Mouse (Mus musculus): ENCODE measurements at regions not wholly inside any gene's neighbourhood (a gene's known extent, or its start where the extent isn't known, plus 50 kb on each side); places are given as distances from the start of the nearest gene placed in this dataset.

DNA sequence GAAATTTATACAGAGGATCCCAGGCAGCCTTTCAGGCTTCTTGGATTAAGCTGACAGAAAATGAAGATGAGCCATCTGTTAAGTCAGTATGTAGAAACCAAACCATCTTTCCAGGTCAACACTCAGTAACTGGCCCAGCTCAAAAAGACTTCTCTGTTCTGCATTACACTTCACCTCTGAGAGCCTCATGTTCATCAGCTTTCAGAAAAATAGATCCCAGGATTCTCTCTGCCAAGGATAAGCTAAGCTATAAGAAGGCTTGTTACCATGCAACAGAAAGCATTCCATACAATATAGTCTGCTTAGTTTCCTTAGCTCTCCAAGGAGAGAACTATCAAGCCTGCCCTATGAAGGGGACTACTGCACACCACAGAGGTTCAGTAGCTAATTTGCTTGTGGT is 170.1 kb upstream of the Zfp462 start:
- no peak overlapping the region for H3K4me3 ChIP-seq (ENCODE audit: control insufficient read depth in 1 of 2, insufficient read depth in 1 of 2, low read depth in 1 of 2, low read length in 2 of 2)
- H3K4me2 ChIP-seq (ENCODE audit: low read length) = no peak overlapping the region
- H3K27me3 ChIP-seq (ENCODE audit: control insufficient read depth, insufficient read depth, low read length) = no peaks in the 10 kb centered on the region
- H3K4me1 ChIP-seq (ENCODE audit: control insufficient read depth in 2 of 2, insufficient read depth in 2 of 2, low read length in 2 of 2) = no peaks in the 10 kb centered on the region
- H3K9me3 ChIP-seq (ENCODE audit: control insufficient read depth, low read length) = no peaks in the 10 kb centered on the region
- H3K36me3 ChIP-seq (ENCODE audit: control insufficient read depth, insufficient read depth, low read length) = no peaks in the 10 kb centered on the region
- no peak overlapping the region for H3K27ac ChIP-seq (replicated peaks in 1 of 2; ENCODE audit: control insufficient read depth in 1 of 2, insufficient read depth in 1 of 2, low read depth in 2 of 2, low read length in 2 of 2)
- ATAC-seq (ENCODE audit: insufficient number of reproducible peaks, insufficient read depth, low FRiP score, low read depth) = no peak
- H3K9ac ChIP-seq (ENCODE audit: low read length) = no peak overlapping the region

- 55% methylated on average over 4 of the region's 4 CpGs for WGBS
- H3K9me3 ChIP-seq (ENCODE audit: control insufficient read depth, low read length) = no peaks in the 10 kb centered on the region
- H3K4me3 ChIP-seq (ENCODE audit: control insufficient read depth in 1 of 2, insufficient read depth in 1 of 2, low read depth in 1 of 2, low read length in 2 of 2) = no peak overlapping the region
- H3K36me3 ChIP-seq (ENCODE audit: control insufficient read depth, insufficient read depth, low read length) = no peaks in the 10 kb centered on the region
- no peaks in the 10 kb centered on the region for H3K27me3 ChIP-seq (ENCODE audit: control insufficient read depth, insufficient read depth, low read length)
- no peaks in the 10 kb centered on the region for H3K4me1 ChIP-seq (ENCODE audit: control insufficient read depth in 2 of 2, insufficient read depth in 2 of 2, low read length in 2 of 2)
- no peak overlapping the region for H3K9ac ChIP-seq (ENCODE audit: low read length)
- H3K27ac ChIP-seq (replicated peaks in 1 of 2; ENCODE audit: control insufficient read depth in 1 of 2, insufficient read depth in 1 of 2, low read depth in 2 of 2, low read length in 2 of 2) = no peak overlapping the region
- ATAC-seq (ENCODE audit: insufficient number of reproducible peaks, insufficient read depth, low FRiP score, low read depth) = no peak
- H3K4me2 ChIP-seq (ENCODE audit: low read length) = no peak overlapping the region
These were observed 164.3 kb upstream of the Zfp462 start for GRCm38 (mm10) chr4:54780511-54780910.

DNA sequence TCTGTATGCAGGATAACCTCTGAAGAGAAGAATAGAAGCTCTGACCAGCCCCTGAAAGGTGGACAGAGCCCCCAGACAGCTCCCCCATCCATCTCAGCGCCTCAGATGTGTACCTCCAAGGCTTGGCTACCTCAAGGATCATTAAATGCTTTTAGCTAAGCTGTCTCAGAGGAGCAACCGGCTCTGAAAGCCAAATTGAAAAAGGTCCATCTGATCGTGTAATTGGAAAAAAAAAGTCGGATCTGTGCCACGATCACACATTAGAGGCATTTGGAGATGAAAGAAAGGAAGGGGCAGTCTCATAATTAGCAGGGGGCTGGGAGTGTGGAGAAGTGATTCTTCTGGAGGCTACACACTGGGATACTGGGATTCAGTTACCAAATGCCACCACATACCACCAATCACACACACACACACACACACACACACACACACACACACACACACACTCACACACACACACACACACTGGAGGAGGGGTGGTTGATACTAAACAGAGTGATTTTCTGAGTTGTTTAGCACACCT is 153.6 kb upstream of the Zfp462 start:
- ATAC-seq (ENCODE audit: insufficient number of reproducible peaks, insufficient read depth, low FRiP score, low read depth) = no peak
- 71% methylated on average over 5 of the region's 5 CpGs for WGBS
- Histone ChIP-seq H3K4me1 (ENCODE audit: control insufficient read depth in 2 of 2, insufficient read depth in 2 of 2, low read length in 2 of 2) (no peaks in the 10 kb centered on the region), H3K27me3 (ENCODE audit: control insufficient read depth, insufficient read depth, low read length) (no peaks in the 10 kb centered on the region), H3K9ac (ENCODE audit: low read length) (no peak overlapping the region), H3K4me3 (ENCODE audit: control insufficient read depth in 1 of 2, insufficient read depth in 1 of 2, low read depth in 1 of 2, low read length in 2 of 2) (no peak overlapping the region), H3K27ac (replicated peaks in 1 of 2; ENCODE audit: control insufficient read depth in 1 of 2, insufficient read depth in 1 of 2, low read depth in 2 of 2, low read length in 2 of 2) (no peak overlapping the region), H3K36me3 (ENCODE audit: control insufficient read depth, insufficient read depth, low read length) (no peaks in the 10 kb centered on the region), H3K9me3 (ENCODE audit: control insufficient read depth, low read length) (no peaks in the 10 kb centered on the region), H3K4me2 (ENCODE audit: low read length) (no peak overlapping the region)

DNA sequence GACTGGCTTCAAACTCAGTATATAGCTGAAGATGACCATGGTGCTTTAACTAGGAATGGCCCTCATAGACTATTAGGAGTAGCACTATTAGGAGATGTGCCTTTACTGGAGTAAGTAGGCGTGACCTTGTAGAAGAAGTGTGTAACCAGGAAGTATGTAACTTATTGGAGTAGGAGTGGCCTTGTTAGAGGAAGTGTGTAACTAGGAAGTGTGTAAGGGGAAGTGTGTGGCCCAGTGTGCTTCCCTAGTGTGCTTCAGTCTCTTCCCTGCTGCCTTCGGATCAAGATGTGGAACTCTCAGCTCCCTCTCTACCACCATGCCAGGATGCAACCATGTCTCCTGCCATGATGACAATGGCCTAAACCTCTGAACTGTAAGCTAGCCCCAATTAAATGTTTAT is 151.0 kb upstream of the Zfp462 start:
- no peak overlapping the region for H3K9ac ChIP-seq (ENCODE audit: low read length)
- H3K27ac ChIP-seq (replicated peaks in 1 of 2; ENCODE audit: control insufficient read depth in 1 of 2, insufficient read depth in 1 of 2, low read depth in 2 of 2, low read length in 2 of 2) = no peak overlapping the region
- H3K36me3 ChIP-seq (ENCODE audit: control insufficient read depth, insufficient read depth, low read length) = no peaks in the 10 kb centered on the region
- H3K4me2 ChIP-seq (ENCODE audit: low read length) = no peak overlapping the region
- no peaks in the 10 kb centered on the region for H3K9me3 ChIP-seq (ENCODE audit: control insufficient read depth, low read length)
- ATAC-seq (ENCODE audit: insufficient number of reproducible peaks, insufficient read depth, low FRiP score, low read depth) = no peak
- no peak overlapping the region for H3K4me3 ChIP-seq (ENCODE audit: control insufficient read depth in 1 of 2, insufficient read depth in 1 of 2, low read depth in 1 of 2, low read length in 2 of 2)
- H3K4me1 ChIP-seq (ENCODE audit: control insufficient read depth in 2 of 2, insufficient read depth in 2 of 2, low read length in 2 of 2) = no peaks in the 10 kb centered on the region
- no peaks in the 10 kb centered on the region for H3K27me3 ChIP-seq (ENCODE audit: control insufficient read depth, insufficient read depth, low read length)
- 88% methylated on average over 2 of the region's 2 CpGs for WGBS

DNA sequence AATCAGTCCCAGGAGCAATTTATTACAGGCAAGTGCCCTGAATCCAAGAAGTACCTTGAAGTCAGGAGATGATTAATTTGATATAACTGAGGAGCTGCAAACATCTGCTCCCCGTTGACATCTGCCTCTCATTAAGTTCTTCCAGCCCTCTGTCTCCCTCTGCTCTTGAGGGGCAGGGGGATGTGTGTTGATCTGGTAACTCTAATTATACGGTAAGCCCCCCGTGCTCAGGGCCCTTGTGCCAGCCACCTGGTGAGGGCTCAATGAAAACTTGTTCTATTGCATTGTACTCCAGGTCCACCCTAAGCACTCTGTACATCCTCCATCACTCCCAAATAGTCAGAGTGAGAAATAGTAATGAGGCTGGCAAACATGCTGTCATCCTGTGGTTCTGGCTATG is 149.6 kb upstream of the Zfp462 start:
- WGBS = 55% methylated on average over 3 of the region's 3 CpGs
- no peaks in the 10 kb centered on the region for H3K9me3 ChIP-seq (ENCODE audit: control insufficient read depth, low read length)
- H3K27me3 ChIP-seq (ENCODE audit: control insufficient read depth, insufficient read depth, low read length) = no peaks in the 10 kb centered on the region
- no peak overlapping the region for H3K27ac ChIP-seq (replicated peaks in 1 of 2; ENCODE audit: control insufficient read depth in 1 of 2, insufficient read depth in 1 of 2, low read depth in 2 of 2, low read length in 2 of 2)
- no peaks in the 10 kb centered on the region for H3K4me1 ChIP-seq (ENCODE audit: control insufficient read depth in 2 of 2, insufficient read depth in 2 of 2, low read length in 2 of 2)
- no peak overlapping the region for H3K4me2 ChIP-seq (ENCODE audit: low read length)
- no peak for ATAC-seq (ENCODE audit: insufficient number of reproducible peaks, insufficient read depth, low FRiP score, low read depth)
- H3K9ac ChIP-seq (ENCODE audit: low read length) = no peak overlapping the region
- no peaks in the 10 kb centered on the region for H3K36me3 ChIP-seq (ENCODE audit: control insufficient read depth, insufficient read depth, low read length)
- H3K4me3 ChIP-seq (ENCODE audit: control insufficient read depth in 1 of 2, insufficient read depth in 1 of 2, low read depth in 1 of 2, low read length in 2 of 2) = no peak overlapping the region

GRCm38 (mm10) chr4:54798523-54798922 is 146.3 kb upstream of the Zfp462 start:
- no peak overlapping the region for H3K27ac ChIP-seq (replicated peaks in 1 of 2; ENCODE audit: control insufficient read depth in 1 of 2, insufficient read depth in 1 of 2, low read depth in 2 of 2, low read length in 2 of 2)
- no peak for ATAC-seq (ENCODE audit: insufficient number of reproducible peaks, insufficient read depth, low FRiP score, low read depth)
- 77% methylated on average over 5 of the region's 5 CpGs for WGBS
- H3K9ac ChIP-seq (ENCODE audit: low read length) = no peak overlapping the region
- no peaks in the 10 kb centered on the region for H3K27me3 ChIP-seq (ENCODE audit: control insufficient read depth, insufficient read depth, low read length)
- no peak overlapping the region for H3K4me2 ChIP-seq (ENCODE audit: low read length)
- no peaks in the 10 kb centered on the region for H3K9me3 ChIP-seq (ENCODE audit: control insufficient read depth, low read length)
- no peak overlapping the region for H3K4me3 ChIP-seq (ENCODE audit: control insufficient read depth in 1 of 2, insufficient read depth in 1 of 2, low read depth in 1 of 2, low read length in 2 of 2)
- H3K4me1 ChIP-seq (ENCODE audit: control insufficient read depth in 2 of 2, insufficient read depth in 2 of 2, low read length in 2 of 2) = no peaks in the 10 kb centered on the region
- H3K36me3 ChIP-seq (ENCODE audit: control insufficient read depth, insufficient read depth, low read length) = no peaks in the 10 kb centered on the region

- Histone ChIP-seq H3K4me3 (ENCODE audit: control insufficient read depth in 1 of 2, insufficient read depth in 1 of 2, low read depth in 1 of 2, low read length in 2 of 2) (no peak overlapping the region), H3K27me3 (ENCODE audit: control insufficient read depth, insufficient read depth, low read length) (no peaks in the 10 kb centered on the region), H3K9ac (ENCODE audit: low read length) (no peak overlapping the region), H3K27ac (replicated peaks in 1 of 2; ENCODE audit: control insufficient read depth in 1 of 2, insufficient read depth in 1 of 2, low read depth in 2 of 2, low read length in 2 of 2) (no peak overlapping the region), H3K4me2 (ENCODE audit: low read length) (no peak overlapping the region), H3K9me3 (ENCODE audit: control insufficient read depth, low read length) (no peaks in the 10 kb centered on the region), H3K36me3 (ENCODE audit: control insufficient read depth, insufficient read depth, low read length) (no peaks in the 10 kb centered on the region), H3K4me1 (ENCODE audit: control insufficient read depth in 2 of 2, insufficient read depth in 2 of 2, low read length in 2 of 2) (no peaks in the 10 kb centered on the region)
- no peak for ATAC-seq (ENCODE audit: insufficient number of reproducible peaks, insufficient read depth, low FRiP score, low read depth)
- 73% methylated on average over 3 of the region's 3 CpGs for WGBS
These were observed 133.7 kb upstream of the Zfp462 start for GRCm38 (mm10) chr4:54811163-54811562.

DNA sequence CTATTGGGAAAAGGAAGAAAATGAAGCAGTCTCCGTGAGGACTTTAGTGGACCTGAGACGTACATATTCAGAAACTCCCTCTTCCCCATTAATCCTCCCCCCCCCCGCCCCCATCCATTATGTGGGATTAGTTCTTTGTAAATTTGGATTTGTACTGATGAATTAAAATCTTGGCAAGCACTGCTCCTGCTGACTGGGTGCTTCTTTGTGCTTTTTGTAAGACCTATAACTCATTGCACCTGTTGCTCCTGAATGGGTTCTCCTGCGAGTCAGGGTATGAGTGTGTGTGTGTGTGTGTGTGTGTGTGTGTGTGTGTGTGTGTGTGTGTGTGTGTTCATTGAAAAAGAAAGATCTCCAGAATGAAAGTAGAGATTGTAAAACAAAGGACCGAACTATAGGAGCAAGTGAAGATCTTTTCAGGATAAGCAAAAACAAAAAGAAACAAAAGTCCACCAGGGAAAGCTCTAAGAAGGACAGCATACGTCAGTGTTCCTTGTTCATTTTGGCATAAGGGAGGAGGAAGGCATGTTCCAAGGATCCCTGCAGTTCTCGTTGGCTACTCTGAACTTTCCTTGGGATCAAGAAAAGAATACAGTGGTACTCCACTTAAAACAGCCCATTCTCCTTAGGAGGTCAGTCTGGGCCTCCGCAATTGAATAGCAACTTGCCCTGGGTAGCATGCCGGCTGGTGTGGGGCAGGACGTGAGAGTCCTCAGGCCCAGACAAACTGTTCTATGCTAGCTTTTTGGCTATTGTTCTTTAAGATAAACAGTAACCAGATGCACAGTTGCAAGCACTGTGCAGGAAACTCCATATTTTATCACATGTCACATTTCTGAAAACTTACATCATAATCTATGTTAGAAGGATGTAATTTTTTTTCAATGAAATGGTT is 131.9 kb upstream of the Zfp462 start:
- Histone ChIP-seq H3K9ac (ENCODE audit: low read length) (no peak overlapping the region), H3K4me1 (ENCODE audit: control insufficient read depth in 2 of 2, insufficient read depth in 2 of 2, low read length in 2 of 2) (no peaks in the 10 kb centered on the region)

More for the DNA sequence above, 131.9 kb upstream of the Zfp462 start:
- no peaks in the 10 kb centered on the region for H3K27me3 ChIP-seq (ENCODE audit: control insufficient read depth, insufficient read depth, low read length)
- no peak overlapping the region for H3K27ac ChIP-seq (replicated peaks in 1 of 2; ENCODE audit: control insufficient read depth in 1 of 2, insufficient read depth in 1 of 2, low read depth in 2 of 2, low read length in 2 of 2)
- WGBS = 72% methylated on average over 10 of the region's 10 CpGs
- H3K4me2 ChIP-seq (ENCODE audit: low read length) = no peak overlapping the region
- H3K36me3 ChIP-seq (ENCODE audit: control insufficient read depth, insufficient read depth, low read length) = no peaks in the 10 kb centered on the region
- H3K9me3 ChIP-seq (ENCODE audit: control insufficient read depth, low read length) = no peaks in the 10 kb centered on the region
- ATAC-seq (ENCODE audit: insufficient number of reproducible peaks, insufficient read depth, low FRiP score, low read depth) = no peak
- no peak overlapping the region for H3K4me3 ChIP-seq (ENCODE audit: control insufficient read depth in 1 of 2, insufficient read depth in 1 of 2, low read depth in 1 of 2, low read length in 2 of 2)

Measured in heart, embryonic 14.5 days (tissue).